Mouse (Mus musculus): Measurements from ENCODE around the gene Ephb2.

- TF ChIP-seq EP300 (optimal IDR thresholded peaks at IDR 0.05) (no peak), CTCF (IDR thresholded peaks at IDR 0.05; ENCODE audit: low read depth) (no peak)
These were observed 52.1 kb downstream of the Ephb2 start for GRCm38 (mm10) chr4:136783552-136784150.
